Mouse (Mus musculus) monocyte, adult 5-6 weeks (primary cell): ENCODE data around the gene Hyls1. TPM values are rescaled to one million over a fixed set of nuclear protein-coding genes. Genes with fewer than 3 reads are reported as not detected.
"Not testable (repeated sequence)": the region's sequence is repeated elsewhere in the genome, so short reads cannot be mapped to it uniquely, and the experiment has no call there.

Source experiments
- ATAC-seq: fragments of 153-309, 156-312 bp; replicated peaks from 2 replicates; pipeline ENCODE4 v1.8.0; 2017; ENCODE audit warnings: mild to moderate bottlenecking; ENCODE audit not compliant: low TSS enrichment, insufficient number of reproducible peaks, severe bottlenecking, poor library complexity, low FRiP score
- total RNA-seq: library from RNA; stranded (forward); fragments of 200-1000, 200-491, 200-594 nt; gene quantifications from 3 replicates; pipeline ENCODE4 v1.2.3, GENCODE M21; 2017

Hyls1 gene
- total RNA-seq, result 8.4 to 10.2 TPM (median 9.8 TPM) in 3 replicates

DNA sequence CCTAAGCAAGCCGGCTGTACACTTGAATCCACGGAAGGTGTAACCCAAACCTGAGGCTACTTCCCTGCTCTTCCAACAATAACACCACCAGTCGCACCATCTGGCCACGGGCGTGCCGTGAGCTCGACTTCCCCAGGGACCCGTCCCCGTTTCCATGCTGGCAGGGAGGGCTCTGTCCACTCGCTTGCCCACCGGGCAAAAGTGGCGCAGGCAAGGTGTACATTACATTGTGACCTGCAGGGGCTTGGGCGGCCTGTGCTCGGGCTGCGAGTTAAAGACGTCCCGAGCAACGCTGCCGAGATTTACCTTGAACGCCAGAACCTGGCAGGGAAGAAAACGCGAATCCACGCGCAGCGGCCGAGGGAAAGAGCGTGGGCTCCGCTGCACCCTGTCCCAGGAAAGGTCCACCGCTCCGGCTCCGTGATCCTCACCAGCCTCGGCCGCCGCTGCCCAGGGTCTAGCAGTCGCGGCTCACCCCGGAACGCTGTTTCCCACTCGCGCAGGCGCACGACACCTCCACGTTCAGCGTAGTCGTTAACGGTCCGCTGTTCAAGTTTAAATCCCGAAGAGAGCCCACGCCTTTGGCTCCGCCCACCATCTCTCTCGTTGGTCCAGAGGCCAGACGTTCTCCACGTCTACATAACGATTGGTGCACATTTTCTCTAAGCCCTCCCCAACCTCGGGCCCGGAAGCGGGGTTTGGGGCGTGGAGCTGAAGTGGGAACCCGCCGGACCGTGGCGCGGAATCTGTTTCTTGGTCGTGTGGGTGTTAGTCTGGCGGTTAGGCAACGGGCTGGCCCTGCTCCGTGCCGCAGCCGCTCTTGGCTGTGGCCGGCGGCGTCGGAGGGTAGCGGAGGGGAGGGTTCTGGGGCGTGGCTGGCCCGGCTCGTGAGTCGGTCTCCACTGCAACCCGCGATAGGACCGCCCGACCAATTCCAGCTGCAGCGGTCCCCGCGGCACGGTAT, at the start of gene Hyls1, which contains the start of gene Pate2:
Gene Hyls1 (minus strand): TSS at position 828 of the 964 bp plus-strand sequence.
Gene Pate2 (plus strand): TSS at position 714 of the 964 bp plus-strand sequence.
- ATAC-seq, result peak; percentile 99

DNA sequence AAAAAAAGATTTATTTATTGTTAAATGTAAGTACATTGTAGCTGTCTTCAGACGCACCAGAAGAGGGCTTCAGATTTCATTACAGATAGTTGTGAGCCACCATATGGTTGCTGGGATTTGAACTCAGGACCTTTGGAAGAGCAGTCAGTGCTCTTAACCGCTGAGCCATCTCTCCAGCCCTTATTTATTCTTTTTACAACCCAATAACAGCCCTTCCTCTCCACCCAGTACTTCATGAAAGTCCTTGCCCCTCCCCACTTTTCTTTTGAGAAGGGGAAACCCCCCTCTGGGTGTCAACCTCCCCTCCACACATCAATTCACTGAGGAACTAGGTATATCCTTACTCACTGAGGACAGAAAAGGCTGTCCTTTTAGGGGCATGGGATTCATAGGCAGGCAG, 46.6 kb upstream of the Hyls1 start:
- ATAC-seq, result not testable (repeated sequence)

DNA sequence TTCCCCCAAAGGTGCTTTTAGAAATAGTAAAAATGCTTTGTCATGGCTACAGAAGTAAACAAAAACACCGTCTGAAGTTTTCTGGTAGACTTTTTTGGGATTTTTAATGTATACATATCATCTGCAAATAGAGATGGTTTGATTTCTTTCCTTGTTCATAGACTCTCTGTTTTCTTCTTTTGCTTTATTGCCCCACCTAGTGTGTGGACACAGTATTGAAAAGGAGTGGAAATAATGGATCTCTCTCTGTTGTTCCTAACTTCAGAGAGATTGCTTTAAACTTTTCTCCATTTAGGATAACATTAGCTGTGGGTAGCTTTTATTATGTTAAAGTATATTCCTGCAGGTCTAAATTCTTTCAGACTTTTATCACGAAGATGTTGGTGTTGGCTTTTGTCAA, 43.8 kb upstream of the Hyls1 start:
- no peak for ATAC-seq

DNA sequence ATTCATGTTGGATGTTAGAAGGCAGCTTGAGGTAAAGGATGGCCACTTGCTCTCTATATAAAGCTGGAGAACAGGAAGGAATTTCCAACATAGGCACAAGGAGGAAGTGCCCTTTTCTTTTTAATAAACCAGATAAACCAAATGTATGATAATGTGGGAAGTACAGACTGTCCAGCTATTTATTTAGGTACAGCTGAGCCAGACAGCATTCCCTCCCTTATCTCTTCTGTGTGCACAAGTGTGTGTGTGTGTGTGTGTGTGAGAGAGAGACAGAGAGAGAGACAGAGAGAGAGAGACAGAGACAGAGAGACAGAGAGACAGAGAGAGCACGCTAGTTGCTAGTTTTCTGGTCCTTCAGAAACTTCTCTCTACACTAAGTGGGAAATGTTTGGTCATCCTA, 41.6 kb upstream of the Hyls1 start, which contains the start of gene Pate4:
Gene Pate4 (minus strand): TSS at position 101 of the 400 bp plus-strand sequence.
- ATAC-seq, result no peak

DNA sequence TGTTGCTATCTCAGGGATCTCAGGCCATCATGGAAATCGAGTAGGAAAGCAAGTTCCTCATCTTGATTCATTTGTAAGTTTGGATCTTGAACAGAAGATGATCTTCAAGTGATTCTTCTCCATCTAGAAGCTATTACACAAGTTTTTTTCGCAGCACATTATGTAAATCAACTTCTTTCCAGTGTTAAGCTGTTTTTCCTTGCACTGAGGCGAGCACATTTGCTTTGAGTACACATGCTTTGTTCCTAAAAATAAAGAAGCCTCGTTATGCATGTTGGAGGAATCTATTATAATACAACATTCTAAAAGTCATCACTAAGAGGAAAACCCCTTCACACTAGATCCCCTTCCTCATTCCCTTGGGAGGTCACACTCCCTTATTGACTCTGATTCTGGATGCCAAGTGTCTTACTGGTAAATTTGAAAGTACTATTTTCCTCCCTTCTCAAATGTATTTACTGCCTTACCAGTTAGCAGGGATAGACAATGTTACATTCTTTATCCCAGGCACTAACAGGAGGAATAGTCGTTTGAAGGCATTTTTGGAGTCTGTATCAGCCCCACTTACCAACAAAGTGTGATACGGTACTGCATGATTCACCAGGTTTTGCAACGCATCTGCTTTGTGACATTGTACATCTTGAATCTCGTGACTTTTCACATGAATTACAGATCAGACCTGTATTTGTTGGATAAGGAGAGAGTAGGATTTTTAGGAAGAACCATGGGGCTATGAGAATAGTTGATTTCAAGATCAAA, 37.6 kb upstream of the Hyls1 start:
- no peak for ATAC-seq

DNA sequence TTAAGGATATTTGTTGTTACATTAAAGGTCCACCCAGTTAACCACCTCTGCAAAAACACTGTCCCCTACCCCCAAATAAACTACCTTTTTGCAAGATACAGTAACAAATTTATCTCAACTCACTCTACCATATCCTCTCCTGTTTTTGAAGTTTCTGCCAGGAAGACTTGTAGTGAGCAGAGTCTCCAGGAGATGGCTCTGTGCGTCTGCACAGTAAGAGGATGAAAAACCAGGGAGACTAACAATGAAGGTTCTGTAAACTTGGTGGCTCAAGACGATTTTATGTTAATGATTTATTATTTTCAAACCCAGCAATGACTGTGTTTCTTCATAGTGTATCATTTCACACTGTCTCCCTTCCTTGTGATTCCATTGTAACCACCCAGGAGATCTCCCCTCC, 22.7 kb upstream of the Hyls1 start:
- no peak for ATAC-seq

DNA sequence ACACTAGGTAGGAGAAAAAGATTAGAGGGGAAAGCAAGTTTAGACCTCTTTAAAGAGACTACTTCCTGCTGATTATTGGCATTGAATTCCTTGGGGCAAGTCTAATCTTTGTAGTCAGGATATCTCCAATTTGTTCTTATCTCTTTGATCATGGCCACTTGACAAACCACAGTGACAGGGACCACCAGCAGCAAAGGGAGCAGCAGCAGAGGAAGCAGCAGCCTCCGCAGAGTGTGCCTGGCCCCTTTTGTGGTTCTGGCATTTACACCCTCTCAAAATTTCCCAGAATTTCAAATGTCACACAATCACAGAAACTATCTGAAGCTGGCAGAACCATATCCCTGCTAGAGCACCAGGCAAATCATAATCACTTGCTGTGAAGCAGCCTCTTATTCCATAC, 17.5 kb upstream of the Hyls1 start:
- no peak for ATAC-seq

DNA sequence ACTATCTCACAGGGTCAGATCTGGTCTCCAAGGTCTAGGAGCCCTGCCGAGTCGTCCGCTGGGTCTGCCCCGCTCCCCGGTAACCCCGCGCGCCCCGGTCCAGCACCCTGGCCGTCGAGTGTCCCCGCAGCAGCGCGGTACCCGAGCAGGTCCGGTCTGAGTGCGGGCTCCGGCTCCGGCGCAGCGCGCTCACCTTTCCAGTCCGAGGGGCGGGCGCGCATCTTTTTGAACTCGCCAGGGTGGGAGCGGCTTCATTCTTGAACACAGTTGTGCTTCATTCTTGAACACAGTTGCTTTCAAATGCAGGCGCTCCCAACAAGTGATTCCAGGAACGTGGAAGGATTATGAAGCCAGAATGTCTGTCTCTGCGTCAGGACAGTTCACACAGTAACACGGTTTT, 4.2 kb upstream of the Hyls1 start:
- no peak for ATAC-seq

DNA sequence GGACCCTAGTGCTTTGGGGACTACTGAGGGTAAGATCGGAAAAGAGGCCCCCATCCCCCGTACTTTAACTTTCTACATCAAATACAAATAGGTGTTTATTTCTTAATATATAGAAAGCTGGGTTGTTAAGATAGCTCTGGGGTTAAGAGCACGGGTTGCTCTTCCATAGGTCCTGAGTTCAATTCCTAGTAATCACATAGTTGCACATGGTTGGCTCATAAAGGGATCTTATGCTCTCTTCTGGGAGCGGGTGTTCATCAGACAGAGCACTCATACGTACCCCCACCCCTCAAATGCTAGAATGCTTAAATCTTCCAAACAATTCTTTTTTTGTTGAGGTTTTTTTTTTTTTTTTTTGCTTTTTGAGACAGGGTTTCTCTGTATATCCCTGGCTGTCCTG, 465 bp upstream of the Hyls1 start:
- ATAC-seq, result no peak

DNA sequence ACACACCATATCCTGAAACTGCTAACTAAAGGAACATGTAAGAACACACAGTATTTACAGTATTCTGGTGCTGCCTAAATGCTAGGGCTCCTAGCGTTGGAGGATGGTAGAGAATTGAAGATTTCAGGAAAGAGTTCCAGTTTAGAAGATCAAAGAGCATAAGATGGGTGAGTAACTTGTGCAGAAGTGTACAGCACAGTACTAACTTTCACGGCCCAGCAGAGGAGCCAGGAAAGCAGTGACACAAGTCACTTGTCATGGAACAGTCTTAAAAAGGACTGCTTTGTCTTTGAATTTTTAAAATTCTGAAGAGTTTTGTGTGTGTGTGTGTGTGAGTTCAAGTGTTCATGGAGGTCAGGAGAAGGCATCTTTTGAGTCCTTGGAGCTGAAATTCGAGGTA, 2.2 kb downstream of the Hyls1 start:
- ATAC-seq, result no peak

DNA sequence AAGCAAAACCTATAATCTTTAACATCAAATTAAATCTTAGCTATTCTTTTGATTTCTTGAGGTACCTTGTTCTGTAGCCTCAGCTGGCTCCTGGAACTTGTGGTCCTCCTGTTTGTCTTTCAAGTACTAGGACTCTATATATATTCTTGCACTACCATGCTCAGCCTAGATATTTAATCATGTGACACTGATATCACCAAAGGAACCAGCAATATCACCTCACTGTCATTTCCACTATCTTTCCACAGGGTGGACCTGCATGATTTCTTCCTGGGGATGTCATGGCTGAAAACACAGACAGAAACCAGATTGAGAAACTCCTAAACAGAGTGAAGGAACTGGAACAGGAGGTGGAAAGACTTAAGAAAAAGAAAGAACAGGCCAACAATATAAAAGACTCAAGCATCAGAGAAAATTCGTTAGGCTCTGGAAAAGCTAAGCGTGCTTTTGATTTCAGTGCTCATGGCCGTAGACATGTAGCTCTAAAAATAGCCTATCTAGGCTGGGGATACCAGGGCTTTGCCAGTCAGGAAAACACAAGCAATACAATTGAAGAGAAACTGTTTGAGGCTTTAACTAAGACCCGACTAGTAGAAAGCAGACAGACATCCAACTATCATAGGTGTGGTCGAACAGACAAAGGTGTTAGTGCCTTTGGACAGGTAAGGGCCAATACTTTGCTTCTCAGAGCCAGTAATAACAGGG, 5.5 kb downstream of the Hyls1 start:
- ATAC-seq, result no peak

DNA sequence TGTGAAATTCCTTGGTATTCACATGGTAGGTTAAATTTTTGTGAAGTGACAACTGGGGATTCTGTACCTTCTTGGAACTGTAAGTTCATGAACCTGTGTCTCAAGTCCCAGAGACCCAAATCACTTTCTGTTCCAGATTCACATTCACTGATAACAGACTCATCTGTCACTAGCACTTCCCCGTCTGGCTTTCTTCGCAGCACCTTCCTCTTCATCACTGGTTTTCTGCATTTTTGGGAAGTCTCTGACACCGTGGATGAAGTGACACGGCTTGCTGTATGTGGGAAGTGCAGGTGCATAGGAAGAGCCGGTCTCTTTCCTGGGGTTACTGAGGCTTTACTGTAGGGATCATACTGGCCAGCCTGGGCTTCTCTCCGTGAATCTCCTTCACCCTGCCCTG, 8.6 kb downstream of the Hyls1 start:
- no peak for ATAC-seq

DNA sequence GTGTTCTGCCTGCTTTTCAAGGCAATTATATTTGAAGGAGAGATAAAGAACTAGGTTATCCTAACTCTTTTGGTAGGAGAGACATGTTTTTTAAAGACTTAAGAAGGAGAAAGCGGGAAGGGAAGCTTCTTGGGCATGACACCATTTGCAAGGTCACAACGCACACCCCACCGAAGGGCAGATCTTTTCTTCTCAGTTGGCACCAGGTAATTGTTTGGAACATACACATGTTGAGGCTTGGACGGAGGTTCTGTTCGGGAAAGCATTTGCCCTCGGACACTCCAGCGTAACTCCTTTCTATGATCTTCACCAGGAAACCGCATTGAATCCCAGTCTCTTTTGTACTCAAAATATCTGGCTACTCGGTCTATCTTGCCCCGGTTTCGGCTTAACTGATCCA, 9.1 kb downstream of the Hyls1 start:
- ATAC-seq, result no peak

DNA sequence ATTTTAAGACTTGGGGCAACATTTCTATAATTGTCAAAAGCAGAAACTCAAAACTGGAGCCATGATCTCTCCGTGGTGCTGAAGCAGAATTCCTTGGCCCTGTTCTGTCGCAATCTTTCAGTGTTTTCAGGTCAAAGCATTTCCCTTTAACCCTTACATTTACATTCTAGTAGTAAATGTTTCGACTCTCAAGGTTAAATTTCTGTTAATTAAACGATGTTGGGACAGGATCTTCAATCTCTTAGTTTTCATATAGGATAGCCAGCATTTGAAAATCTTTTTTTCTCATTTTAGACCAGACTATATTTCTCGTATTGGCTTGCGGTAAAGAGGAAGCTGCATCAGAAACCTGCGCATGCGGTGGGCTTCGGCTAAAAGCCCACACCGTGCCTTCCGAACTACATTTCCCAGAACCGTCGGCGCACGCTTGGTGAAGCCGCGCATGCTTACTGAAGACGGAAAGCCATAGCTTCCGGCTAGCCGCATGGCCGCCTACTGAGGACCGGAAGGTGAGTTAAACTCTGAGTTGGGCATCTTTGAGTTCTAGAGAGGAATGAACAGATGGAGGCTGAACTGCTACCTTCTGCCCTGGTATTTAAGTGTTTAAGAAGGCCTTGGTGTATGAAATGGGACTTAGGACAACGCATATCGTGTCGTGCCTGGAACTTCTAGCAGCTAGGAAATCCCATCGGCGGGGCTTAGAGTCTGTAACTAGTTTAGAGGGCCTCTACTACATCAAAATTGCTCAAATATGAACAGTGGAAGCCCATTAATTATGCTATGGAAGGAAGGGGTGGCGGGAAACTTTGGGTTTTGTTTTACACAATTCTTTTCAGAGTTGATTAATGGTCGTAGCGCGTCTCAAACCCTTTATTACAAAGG, 10.9 kb downstream of the Hyls1 start:
- peak; percentile 95 for ATAC-seq

DNA sequence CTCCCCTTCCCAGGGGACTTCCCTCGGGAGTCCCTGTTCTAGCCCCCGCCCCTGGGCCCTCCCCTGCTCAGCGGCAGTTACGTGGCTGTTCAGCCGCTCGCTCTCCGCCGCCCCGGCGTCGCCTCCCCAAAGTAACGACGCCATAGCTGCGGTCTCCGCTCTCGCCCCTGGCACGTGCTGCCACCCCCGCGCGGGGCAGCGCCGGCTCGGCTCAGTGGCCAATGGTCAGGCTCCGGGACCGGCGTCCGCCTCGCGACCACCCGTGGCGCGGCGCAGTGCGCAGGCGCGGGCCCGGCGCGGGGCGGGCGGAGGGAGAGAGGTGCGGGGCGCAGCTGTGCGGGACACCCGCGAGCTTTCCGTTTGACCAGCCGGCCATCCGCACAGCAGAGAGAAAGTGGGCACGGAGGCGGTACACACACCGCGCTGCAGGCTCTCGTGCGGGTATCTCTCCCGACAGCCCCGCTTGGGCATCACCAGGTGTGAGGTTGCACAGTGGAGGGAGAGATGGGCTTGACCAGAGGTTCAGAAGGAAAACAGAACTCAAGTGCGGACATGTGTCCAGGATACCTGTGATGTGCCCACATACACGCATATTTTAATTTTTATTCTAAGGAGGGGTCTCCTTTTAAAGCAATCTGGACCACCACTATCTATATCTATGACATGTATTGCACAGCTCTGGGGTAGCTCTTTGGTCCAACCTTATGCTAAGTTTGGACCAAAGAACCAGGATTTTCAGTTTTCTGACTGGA, 11.8 kb downstream of the Hyls1 start, which contains the start of the genes Ddx25 and Pus3:
Gene Ddx25 (minus strand): TSS at position 272 of the 752 bp plus-strand sequence.
Gene Pus3 (plus strand): TSS at position 339 of the 752 bp plus-strand sequence.
- 0 out of 2 replicates have a peak, but pooled peaks have one; percentile 23 for ATAC-seq

DNA sequence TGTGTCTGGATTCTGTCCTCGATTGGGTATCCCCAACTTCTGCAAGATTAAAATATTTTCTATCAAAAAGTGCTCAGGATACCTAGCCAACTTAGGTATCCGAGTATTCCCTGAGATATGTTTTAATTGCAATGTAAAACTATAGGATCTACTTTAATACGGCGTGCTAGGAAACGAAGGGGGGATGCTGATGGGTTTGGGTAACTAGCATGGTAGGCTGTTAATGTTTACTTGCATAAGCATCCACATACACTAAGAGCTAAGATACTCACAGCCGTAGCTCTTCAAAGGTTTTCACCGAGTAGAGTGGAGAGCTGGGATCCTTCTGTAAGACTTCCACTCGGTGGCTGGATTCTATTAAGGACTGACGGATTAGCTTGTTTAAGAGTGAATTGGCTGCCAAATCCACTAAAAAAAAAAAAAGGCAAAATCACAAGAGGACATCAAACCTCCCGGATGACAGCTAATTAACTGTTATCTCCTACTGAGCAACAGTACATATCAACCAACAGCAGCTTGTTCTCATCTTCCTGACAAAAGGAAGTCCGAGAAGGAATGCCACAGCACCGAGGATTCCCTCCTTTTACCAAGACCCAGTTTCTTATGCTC, 13.6 kb downstream of the Hyls1 start:
- no peak for ATAC-seq

DNA sequence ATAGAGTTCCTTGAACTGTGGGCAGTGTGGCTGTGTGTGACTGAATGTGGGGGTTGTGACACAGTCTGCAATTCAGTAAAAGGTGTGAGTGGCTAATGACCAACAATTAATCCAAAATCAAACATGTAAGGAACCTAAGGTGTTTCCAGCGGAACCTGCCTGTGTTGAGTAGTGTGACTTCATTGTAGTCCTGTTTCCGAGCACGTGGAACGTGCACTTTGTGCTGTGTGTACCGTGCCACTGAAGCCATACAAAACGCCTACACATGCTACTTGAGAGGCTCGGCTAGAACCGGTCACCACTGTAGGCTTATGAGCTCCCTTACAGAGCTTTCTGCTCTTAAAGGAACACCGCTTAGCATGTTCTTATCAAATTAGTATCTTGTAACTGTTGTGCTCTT, 21.7 kb downstream of the Hyls1 start:
- ATAC-seq, result no peak
